Comparison of ENCODE assay signal across 32 mouse cellular contexts in genomic region chr4:126604141-126604540, GRCm38 (mm10). TPM values are rescaled to one million over a fixed set of nuclear protein-coding genes. Genes with fewer than 3 reads are reported as not detected.
"Had no signal": no experiment of that assay in that cellular context is flagged by ENCODE, and none has a peak within 500 bp of the region (broad histone marks: within the 10 kb centered on the region; RNA-seq: fewer than 3 reads in every experiment).

No protein-coding gene starts in this region.

- H3K4me1 ChIP-seq: liver, embryonic 13.5 days; liver, embryonic 15.5 days had no signal

- H3K36me3 ChIP-seq: limb, embryonic 10.5 days; limb, embryonic 12.5 days; limb, embryonic 13.5 days; limb, embryonic 15.5 days; liver, embryonic 13.5 days; liver, embryonic 15.5 days; lung, embryonic 15.5 days; midbrain, embryonic 10.5 days; midbrain, embryonic 12.5 days; midbrain, embryonic 13.5 days; midbrain, embryonic 15.5 days; neural tube, embryonic 12.5 days; neural tube, embryonic 13.5 days had no signal

- H3K4me3 ChIP-seq: limb, embryonic 10.5 days; limb, embryonic 12.5 days; limb, embryonic 13.5 days; limb, embryonic 15.5 days; liver, embryonic 13.5 days; liver, embryonic 15.5 days; lung, embryonic 15.5 days; megakaryocyte, embryonic 14.5 days; midbrain, embryonic 10.5 days; midbrain, embryonic 12.5 days; midbrain, embryonic 13.5 days; midbrain, embryonic 15.5 days; myocyte; neural tube, embryonic 12.5 days; neural tube, embryonic 13.5 days had no signal

- DNase-seq: left cerebral cortex, postnatal 4 days; liver; liver, embryonic 13.5 days; liver, postnatal 0 days; lung, adult 18-20 months; lung, adult 2 months; lung, embryonic 14.5 days; lung, postnatal 10 days; lung, postnatal 14 days; lung, postnatal 36 days; lung, postnatal 4 days; midbrain, embryonic 14.5 days had no signal

- H3K9ac ChIP-seq: limb, embryonic 12.5 days; limb, embryonic 13.5 days; limb, embryonic 15.5 days; liver, embryonic 13.5 days; liver, embryonic 14.5 days; liver, embryonic 15.5 days; liver, postnatal 0 days; lung, embryonic 14.5 days; lung, embryonic 15.5 days; midbrain, embryonic 12.5 days; midbrain, embryonic 13.5 days; midbrain, embryonic 15.5 days; neural tube, embryonic 12.5 days; neural tube, embryonic 13.5 days had no signal

- H3K27ac ChIP-seq: limb, embryonic 10.5 days; limb, embryonic 12.5 days; limb, embryonic 13.5 days; limb, embryonic 15.5 days; liver, embryonic 13.5 days; liver, embryonic 14.5 days; liver, embryonic 15.5 days; lung, embryonic 15.5 days; macrophage; midbrain, embryonic 10.5 days; midbrain, embryonic 12.5 days; midbrain, embryonic 13.5 days; midbrain, embryonic 15.5 days; neural tube, embryonic 12.5 days; neural tube, embryonic 13.5 days had no signal

- H3K4me2 ChIP-seq: limb, embryonic 12.5 days; limb, embryonic 13.5 days; limb, embryonic 15.5 days; liver, embryonic 11.5 days; liver, embryonic 13.5 days; liver, embryonic 15.5 days; lung, embryonic 14.5 days; lung, embryonic 15.5 days; midbrain, embryonic 11.5 days; midbrain, embryonic 12.5 days; midbrain, embryonic 13.5 days; midbrain, embryonic 15.5 days; neural tube, embryonic 12.5 days; neural tube, embryonic 13.5 days had no signal

- ATAC-seq: liver, postnatal 0 days; midbrain, embryonic 13.5 days; midbrain, embryonic 15.5 days; midbrain, embryonic 16.5 days had no signal

- H3K9me3 ChIP-seq: limb, embryonic 10.5 days; limb, embryonic 12.5 days; limb, embryonic 13.5 days; limb, embryonic 15.5 days; liver, embryonic 13.5 days; liver, embryonic 15.5 days; lung, embryonic 15.5 days; megakaryocyte, embryonic 14.5 days; midbrain, embryonic 10.5 days; midbrain, embryonic 12.5 days; midbrain, embryonic 13.5 days; neural tube, embryonic 12.5 days; neural tube, embryonic 13.5 days had no signal

- H3K27me3 ChIP-seq: limb, embryonic 12.5 days; limb, embryonic 13.5 days; limb, embryonic 15.5 days; lung, embryonic 15.5 days had no signal

RNA-seq across cellular contexts. Expression of gene 5730409E04Rik, which starts 5.5 kb away (rescaled TPM):
- total RNA-seq: megakaryocyte-erythroid progenitor cell, adult 5-6 weeks had no signal
